8 mouse cellular contexts compared by ENCODE assay signal in the genomic region with DNA sequence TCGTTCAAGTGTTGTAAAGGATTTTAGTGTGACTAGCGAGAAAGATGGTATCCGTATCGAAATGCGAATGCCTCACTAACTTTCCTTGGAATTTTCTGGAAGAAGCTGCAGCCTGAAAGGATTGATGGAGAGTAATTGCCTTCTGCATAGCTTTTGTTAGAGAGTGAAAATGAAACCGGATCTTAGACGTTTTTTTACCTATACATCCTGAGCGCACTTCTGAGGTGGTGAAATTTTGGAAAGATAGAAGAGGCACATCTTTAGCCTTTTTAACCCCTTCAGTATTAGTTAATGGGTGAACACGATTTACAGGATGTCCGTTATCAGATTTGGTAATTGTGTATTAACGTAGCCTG. TPM values are rescaled to one million over a fixed set of nuclear protein-coding genes. Genes with fewer than 3 reads are reported as not detected.
DNase-seq lines count a peak whose midpoint lies in the region; ATAC-seq and TF ChIP-seq lines count a peak whose summit lies in the region.

No protein-coding gene starts in this region.

- H3K27me3 ChIP-seq in hindbrain, embryonic 15.5 days = no peaks in the 10 kb centered on the region
- no peaks in the 10 kb centered on the region for H3K27me3 ChIP-seq in midbrain, embryonic 16.5 days (ENCODE audit: control insufficient read depth, insufficient read depth, low read depth, low read length)

- 30% methylated on average over 11 of the region's 11 CpGs for WGBS in hindbrain, embryonic 15.5 days
- WGBS in midbrain, embryonic 16.5 days = 32% methylated on average over 11 of the region's 11 CpGs

- H3K4me2 ChIP-seq in hindbrain, embryonic 15.5 days = peak overlapping the region; percentile 79
- H3K4me2 ChIP-seq in midbrain, embryonic 16.5 days (ENCODE audit: low read length) = peak overlapping the region; percentile 60

- H3K27ac ChIP-seq in left cerebral cortex, adult 2 months = peak overlapping the region; percentile 95
- H3K27ac ChIP-seq in hindbrain, embryonic 15.5 days (replicated peaks) = peak overlapping the region; percentile 95
- H3K27ac ChIP-seq in midbrain, embryonic 16.5 days (ENCODE audit: low read length) = peak overlapping the region; percentile 96

- no peak for ATAC-seq in hindbrain, embryonic 15.5 days (ENCODE audit: low FRiP score, low read depth)
- ATAC-seq in midbrain, embryonic 16.5 days = no peak
- no peak for ATAC-seq in frontal cortex, adult (ENCODE audit: low TSS enrichment)

- no peaks in the 10 kb centered on the region for H3K9me3 ChIP-seq in hindbrain, embryonic 15.5 days
- no peaks in the 10 kb centered on the region; the same call in 1 of the 2 replicates for H3K9me3 ChIP-seq in midbrain, embryonic 16.5 days (replicated peaks; ENCODE audit: control insufficient read depth, low read length, poor library complexity, severe bottlenecking)

- H3K4me3 ChIP-seq in left cerebral cortex, adult 2 months = peak overlapping the region; percentile 84
- peak overlapping the region; percentile 78 for H3K4me3 ChIP-seq in hindbrain, embryonic 15.5 days
- peak overlapping the region; percentile 80 for H3K4me3 ChIP-seq in midbrain, embryonic 16.5 days (ENCODE audit: low read depth, low read length)

- no peaks in the 10 kb centered on the region for H3K36me3 ChIP-seq in hindbrain, embryonic 15.5 days
- H3K36me3 ChIP-seq in midbrain, embryonic 16.5 days (ENCODE audit: control insufficient read depth, insufficient read depth, low read length) = no peaks in the 10 kb centered on the region

- peak overlapping the region; percentile 90 for H3K9ac ChIP-seq in hindbrain, embryonic 15.5 days
- H3K9ac ChIP-seq in midbrain, embryonic 16.5 days (ENCODE audit: low read depth, low read length) = peak overlapping the region; percentile 98

- DNase-seq in left cerebral cortex, adult 2 months (ENCODE audit: extremely low spot score in 1 of 2, low spot score in 2 of 2) = no peak
- no peak for DNase-seq in left cerebral cortex, postnatal 4 days
- DNase-seq in brain, embryonic 18.5 days (ENCODE audit: low read depth, low spot score) = peak; percentile 4
- no peak for DNase-seq in layer of hippocampus, postnatal 36 days
- DNase-seq in layer of hippocampus, adult 9-10 months (ENCODE audit: low spot score) = no peak

- intact Hi-C loops in left cerebral cortex, adult 2 months (cut with DNase I) = loop anchor here (5.0 to 10.0 kb wide), 3 partner anchors 154 to 543 kb away; a partner anchor contains a TSS
- intact Hi-C loops in left cerebral cortex, postnatal 4 days (cut with DNase I) = loop anchor here (5.0 to 10.0 kb wide), 3 partner anchors 46 to 316 kb away; no protein-coding TSS in a partner anchor

- TF ChIP-seq CTCF in left cerebral cortex, adult 2 months (IDR thresholded peaks at IDR 0.05) = no peak

- peaks cover 29% of the 10 kb centered on the region for H3K4me1 ChIP-seq in hindbrain, embryonic 15.5 days (replicated peaks)
- H3K4me1 ChIP-seq in midbrain, embryonic 16.5 days (ENCODE audit: control insufficient read depth, insufficient read depth, low read length) = peaks cover 26% of the 10 kb centered on the region

RNA-seq across cellular contexts. Expression of a gene that starts 1.1 kb away (rescaled TPM):
- total RNA-seq in left cerebral cortex, adult 2 months (2021) = 100 to 1,000 TPM; 163 to 175 TPM
- 100 to 1,000 TPM; 227 to 232 TPM for total RNA-seq in left cerebral cortex, postnatal 4 days (2021)
- 146 and 150 TPM in 2 replicates for polyA plus RNA-seq in hindbrain, embryonic 15.5 days (2015; fragmentation: Nextera tagmentation; extraction: Ambion mirVana)
- 181 and 183 TPM in 2 replicates for polyA plus RNA-seq in midbrain, embryonic 16.5 days (2015; fragmentation: Nextera tagmentation; extraction: Ambion mirVana)
- 100 to 1,000 TPM; 165 to 172 TPM for total RNA-seq in layer of hippocampus, postnatal 36 days (2021)
